Mouse (Mus musculus) heart, adult 9 months (tissue): ENCODE results near the gene Bcl2l10.

ENCODE experiments used
- DNase-seq, 2 experiments: peaks; one replicate each; pipeline ENCODE4 v3.0.0; 2022; ENCODE audit warnings: low spot score in 2 of 2

The Bcl2l10 gene

GRCm38 (mm10) chr9:75347458-75347857 lies at the start of gene Bcl2l10:
Gene Bcl2l10 (plus strand): TSS chr9:75347758.
- no peak for DNase-seq

- no peak for DNase-seq
Observed at GRCm38 (mm10) chr9:75299342-75299741, 48.2 kb upstream of the Bcl2l10 start.

- DNase-seq: no peak
Observed at GRCm38 (mm10) chr9:75303033-75303432, 44.5 kb upstream of the Bcl2l10 start.

GRCm38 (mm10) chr9:75303701-75304261 lies 43.8 kb upstream of the Bcl2l10 start:
- no peak for DNase-seq

GRCm38 (mm10) chr9:75304286-75304685 lies 43.3 kb upstream of the Bcl2l10 start:
- no peak for DNase-seq

- DNase-seq: no peak
Observed at GRCm38 (mm10) chr9:75306126-75306898, 41.2 kb upstream of the Bcl2l10 start, which contains the start of gene Gnb5. Gene Gnb5 (plus strand): TSS chr9:75306288.

GRCm38 (mm10) chr9:75307015-75307414 lies 40.5 kb upstream of the Bcl2l10 start:
- DNase-seq: no peak

GRCm38 (mm10) chr9:75308621-75309020 lies 38.9 kb upstream of the Bcl2l10 start:
- DNase-seq: no peak

- DNase-seq: peak; percentile 25 to 47
Observed at GRCm38 (mm10) chr9:75312008-75312407, 35.5 kb upstream of the Bcl2l10 start.

- no peak for DNase-seq
Observed at GRCm38 (mm10) chr9:75313138-75313831, 34.3 kb upstream of the Bcl2l10 start.

- peak; percentile 78 to 81 for DNase-seq
Observed at GRCm38 (mm10) chr9:75313832-75314516, 33.6 kb upstream of the Bcl2l10 start.

GRCm38 (mm10) chr9:75314517-75315105 lies 32.9 kb upstream of the Bcl2l10 start:
- no peak for DNase-seq

- no peak for DNase-seq
Observed at GRCm38 (mm10) chr9:75315238-75315637, 32.3 kb upstream of the Bcl2l10 start.

- no peak for DNase-seq
Observed at GRCm38 (mm10) chr9:75316771-75317170, 30.8 kb upstream of the Bcl2l10 start.

GRCm38 (mm10) chr9:75318196-75318595 lies 29.4 kb upstream of the Bcl2l10 start:
- DNase-seq: no peak

- DNase-seq: no peak
Observed at GRCm38 (mm10) chr9:75319365-75319764, 28.2 kb upstream of the Bcl2l10 start.

- no peak for DNase-seq
Observed at GRCm38 (mm10) chr9:75322099-75322885, 25.3 kb upstream of the Bcl2l10 start.

- no peak for DNase-seq
Observed at GRCm38 (mm10) chr9:75328047-75328446, 19.5 kb upstream of the Bcl2l10 start.

GRCm38 (mm10) chr9:75330821-75331220 lies 16.7 kb upstream of the Bcl2l10 start:
- DNase-seq: no peak

GRCm38 (mm10) chr9:75334440-75334839 lies 13.1 kb upstream of the Bcl2l10 start:
- DNase-seq: no peak

- no peak for DNase-seq
Observed at GRCm38 (mm10) chr9:75338016-75338415, 9.5 kb upstream of the Bcl2l10 start.
